Mouse (Mus musculus) bone marrow, adult 2 months (tissue): ENCODE measurements around the gene 2210011C24Rik.

Experiments
- CTCF ChIP-seq: fragments of 200-500 bp; IDR thresholded peaks from 2 replicates; pipeline ENCODE4 v1.5.1; 2011; ENCODE audit warnings: low read length, control low read depth; ENCODE audit not compliant: control insufficient read depth, insufficient read depth
- POLR2A ChIP-seq: fragments of 200-500 bp; IDR thresholded peaks from 2 replicates; pipeline ENCODE4 v1.6.1; 2011; ENCODE audit warnings: low read depth, mild to moderate bottlenecking, control low read depth, low read length, borderline replicate concordance; ENCODE audit not compliant: control insufficient read depth

DNA sequence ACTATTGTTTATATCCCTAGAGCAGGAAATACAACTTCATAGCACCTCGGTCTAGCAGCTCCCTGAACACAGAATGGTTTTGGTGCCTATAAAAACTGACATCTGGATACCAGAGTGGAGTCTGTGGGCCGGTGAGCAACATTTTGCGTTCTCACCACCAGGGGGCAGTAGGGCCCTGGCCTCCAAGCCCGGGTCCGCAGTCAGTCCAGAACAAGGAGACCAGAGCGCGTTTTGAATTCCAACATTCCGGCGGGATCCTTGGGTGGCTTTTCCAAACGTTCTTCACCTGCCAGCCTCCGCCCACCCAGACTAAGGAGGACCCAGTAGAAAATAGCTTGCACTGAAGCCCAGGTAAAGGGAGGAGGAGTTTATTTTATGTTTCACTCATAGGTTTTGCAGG lies 2.1 kb downstream of the 2210011C24Rik start:
- no peak for TF ChIP-seq POLR2A
- peak; percentile 97 for TF ChIP-seq CTCF
